Mouse (Mus musculus) myocyte (in vitro differentiated cells): ENCODE data around the gene Lrrc8c.

Experiments used
- CEBPB ChIP-seq: IDR thresholded peaks from 2 replicates; pipeline ENCODE4 v1.6.1; 2011; ENCODE audit warnings: mild to moderate bottlenecking, moderate library complexity; ENCODE audit not compliant: poor library complexity, insufficient read depth, severe bottlenecking
- E2F4 ChIP-seq: IDR thresholded peaks from one replicate; pipeline ENCODE4 v1.6.1; 2011; ENCODE audit warnings: mild to moderate bottlenecking, control low read depth, moderate library complexity; ENCODE audit not compliant: insufficient read depth
- MAX ChIP-seq: IDR thresholded peaks from one replicate; pipeline ENCODE4 v1.6.1; 2011; ENCODE audit warnings: low read depth, mild to moderate bottlenecking, control low read depth
- MYOD1 ChIP-seq, 3 experiments: IDR thresholded peaks; one replicate each; pipeline ENCODE4 v1.6.1; 2011; ENCODE audit warnings: control low read depth in 2 of 3, low read depth in 2 of 3, mild to moderate bottlenecking in 2 of 3, moderate library complexity in 1 of 3; ENCODE audit not compliant: insufficient read length in 2 of 3, control insufficient read depth in 1 of 3
- MYOG ChIP-seq, 3 experiments: IDR thresholded peaks; one replicate each; pipeline ENCODE4 v1.6.1; 2011; ENCODE audit warnings: control low read depth in 2 of 3, low read depth in 2 of 3, mild to moderate bottlenecking in 2 of 3; ENCODE audit not compliant: insufficient read length in 2 of 3, control insufficient read depth in 1 of 3, insufficient read depth in 1 of 3
- POLR2A ChIP-seq: IDR thresholded peaks from one replicate; pipeline ENCODE4 v1.6.1; 2011; ENCODE audit warnings: low read depth, mild to moderate bottlenecking, control low read depth, moderate library complexity; ENCODE audit not compliant: insufficient read length
- POLR2AphosphoS2 ChIP-seq: IDR thresholded peaks from one replicate; pipeline ENCODE4 v1.6.1; 2011; ENCODE audit warnings: low read depth, control low read depth; ENCODE audit not compliant: insufficient read length
- REST ChIP-seq: IDR thresholded peaks from one replicate; pipeline ENCODE4 v1.6.1; 2011; ENCODE audit warnings: mild to moderate bottlenecking, control low read depth, moderate library complexity; ENCODE audit not compliant: insufficient read depth, insufficient read length
- SRF ChIP-seq: IDR thresholded peaks from one replicate; pipeline ENCODE4 v1.6.1; 2011; ENCODE audit warnings: low read depth; ENCODE audit not compliant: control insufficient read depth, insufficient read length
- TCF12 ChIP-seq: IDR thresholded peaks from one replicate; pipeline ENCODE4 v1.6.1; 2011; ENCODE audit warnings: mild to moderate bottlenecking, control low read depth; ENCODE audit not compliant: poor library complexity, insufficient read depth, severe bottlenecking
- USF1 ChIP-seq: IDR thresholded peaks from one replicate; pipeline ENCODE4 v1.6.1; 2011; ENCODE audit warnings: low read depth, mild to moderate bottlenecking, control low read depth, moderate library complexity

- TF ChIP-seq POLR2A, result no peak
- TF ChIP-seq TCF12, result no peak
- no peak for TF ChIP-seq POLR2AphosphoS2
- no peak for TF ChIP-seq CEBPB
- TF ChIP-seq MAX, result no peak
- TF ChIP-seq MYOG (IDR thresholded peaks at IDR 0.05; ENCODE audit: control insufficient read depth in 1 of 3, insufficient read depth in 1 of 3, insufficient read length in 2 of 3, low read depth in 2 of 3), result no peak
- TF ChIP-seq SRF, result no peak
- TF ChIP-seq E2F4, result no peak
- no peak for TF ChIP-seq MYOD1 (IDR thresholded peaks at IDR 0.05; ENCODE audit: control insufficient read depth in 1 of 3, insufficient read length in 2 of 3, low read depth in 2 of 3)
- no peak for TF ChIP-seq REST
- TF ChIP-seq USF1, result no peak
Observed at GRCm38 (mm10) chr5:105496586-105496985, 22.6 kb upstream of the Lrrc8c start.
